Mouse (Mus musculus): ENCODE measurements at regions not wholly inside any gene's neighbourhood (a gene's known extent, or its start where the extent isn't known, plus 50 kb on each side); places are given as distances from the start of the nearest gene placed in this dataset.

DNA sequence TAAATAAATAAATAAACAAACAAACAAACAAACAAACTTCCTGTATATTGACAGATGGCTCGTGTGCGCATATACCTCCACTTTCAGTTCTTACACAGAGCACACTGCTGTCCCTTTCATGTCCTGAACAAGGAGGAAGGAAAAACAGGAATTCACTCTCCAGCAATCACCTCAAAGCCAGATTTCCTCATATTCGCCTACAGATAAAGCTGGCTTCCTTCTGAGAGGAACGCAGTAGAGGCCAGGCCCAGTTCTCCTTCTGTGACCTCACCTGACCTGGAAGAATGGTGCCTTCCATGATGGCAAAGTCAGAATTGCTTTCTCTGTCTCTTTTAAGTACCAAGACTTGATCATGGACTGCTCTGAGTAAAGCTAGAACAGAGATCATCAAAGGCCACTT is 98.1 kb upstream of the Myo10 start:
- intact Hi-C loops (cut with DNase I) = loop anchor here (2.0 kb wide), 1 partner anchor 57 kb away; no protein-coding TSS in a partner anchor
- DNase-seq = no peak

DNA sequence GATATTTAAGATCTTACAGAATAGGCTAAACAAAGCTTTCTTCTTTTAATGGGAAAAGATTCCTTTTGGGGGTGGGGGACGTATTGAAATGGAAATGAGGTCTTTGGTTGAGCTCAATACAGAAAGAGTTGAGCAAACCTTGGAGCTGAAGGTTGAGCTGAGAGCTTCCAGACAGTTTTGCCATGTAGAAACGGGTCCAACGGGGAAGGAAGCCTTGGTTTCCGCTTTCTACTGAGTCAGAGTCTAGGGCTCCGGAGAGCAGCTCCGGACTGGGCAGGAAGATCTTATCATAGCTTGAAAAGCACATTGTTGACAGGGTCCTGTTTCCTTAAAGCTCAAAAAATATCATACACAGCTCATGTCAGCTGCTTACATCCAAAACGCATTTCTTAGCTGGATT is 97.0 kb upstream of the Myo10 start:
- intact Hi-C loops (cut with DNase I) = loop anchor here (2.0 kb wide), 1 partner anchor 55 kb away; no protein-coding TSS in a partner anchor
- DNase-seq = peak in 1 of 2 experiments; percentile 16

GRCm38 (mm10) chr15:25536451-25537334 is 85.6 kb upstream of the Myo10 start:
- peak; percentile 6 to 16 for DNase-seq
- intact Hi-C loops (cut with DNase I) = loop anchor here (5.0 kb wide), 2 partner anchors 86 to 89 kb away; partner anchors contain the start of gene Myo10

DNA sequence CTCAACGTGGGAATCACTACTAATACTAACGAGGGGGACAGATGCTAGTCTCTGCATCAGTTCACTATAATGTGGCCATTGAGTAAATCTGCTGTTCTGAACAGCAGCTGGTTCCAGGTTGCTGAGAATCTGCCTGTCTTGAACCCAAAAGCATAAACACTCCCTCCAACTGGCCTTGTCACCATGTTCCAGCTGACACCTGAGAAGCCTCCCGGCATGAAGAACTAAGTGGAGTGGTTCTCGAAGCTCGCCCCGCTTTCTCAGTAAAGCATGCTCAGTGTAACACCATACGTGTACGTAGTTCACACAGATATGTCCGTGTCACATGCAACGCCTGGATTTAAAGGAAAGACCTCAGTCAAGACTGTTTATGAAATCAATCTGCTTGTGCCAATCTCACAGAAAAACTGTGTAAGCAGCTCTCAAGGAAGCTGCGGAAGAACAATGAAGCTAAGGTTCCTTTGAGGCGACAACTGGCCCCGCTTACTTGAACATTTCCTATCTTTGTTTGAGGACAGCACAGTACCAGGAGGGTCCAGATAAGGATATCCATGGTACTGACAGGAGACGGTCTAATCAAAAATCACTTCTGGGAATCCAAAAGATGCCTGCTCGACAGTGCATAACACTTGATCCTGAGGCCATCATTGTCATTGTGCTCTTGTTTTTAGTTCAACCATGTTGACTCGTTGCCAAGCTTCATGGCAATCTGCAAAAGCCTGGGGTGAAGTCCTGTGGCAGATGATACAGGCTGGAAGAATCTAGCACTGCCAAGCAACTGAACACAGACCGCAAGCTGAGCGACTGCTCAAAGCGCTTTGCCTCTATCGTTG is 82.8 kb upstream of the Myo10 start:
- intact Hi-C loops (cut with DNase I) = loop anchor here (5.0 kb wide), 2 partner anchors 83 to 92 kb away; partner anchors contain the start of gene Myo10
- DNase-seq = peak in 1 of 2 experiments; percentile 7

GRCm38 (mm10) chr15:25542382-25542781 is 79.9 kb upstream of the Myo10 start:
- intact Hi-C loops (cut with DNase I) = no loop called here
- DNase-seq = no peak

DNA sequence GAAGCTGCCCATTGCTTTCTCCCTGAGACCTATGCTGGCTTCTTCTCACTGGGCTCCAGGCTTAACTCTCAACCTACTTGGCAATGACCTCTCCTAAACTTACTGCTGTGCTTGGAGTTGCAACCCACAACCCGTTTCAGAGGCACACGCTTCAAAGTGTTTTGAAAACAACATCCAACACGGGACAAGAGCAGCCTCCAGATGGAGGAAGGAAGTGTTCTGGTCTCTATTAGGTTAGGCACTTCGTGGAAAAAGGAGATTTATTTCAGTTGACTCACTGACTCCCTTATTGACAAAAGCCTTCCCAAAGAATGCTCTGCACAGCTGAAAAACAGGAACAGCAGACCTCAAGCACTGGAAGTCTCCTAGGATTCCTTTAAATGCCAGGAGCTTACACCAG is 76.1 kb upstream of the Myo10 start:
- intact Hi-C loops (cut with DNase I) = no loop called here
- DNase-seq = no peak

DNA sequence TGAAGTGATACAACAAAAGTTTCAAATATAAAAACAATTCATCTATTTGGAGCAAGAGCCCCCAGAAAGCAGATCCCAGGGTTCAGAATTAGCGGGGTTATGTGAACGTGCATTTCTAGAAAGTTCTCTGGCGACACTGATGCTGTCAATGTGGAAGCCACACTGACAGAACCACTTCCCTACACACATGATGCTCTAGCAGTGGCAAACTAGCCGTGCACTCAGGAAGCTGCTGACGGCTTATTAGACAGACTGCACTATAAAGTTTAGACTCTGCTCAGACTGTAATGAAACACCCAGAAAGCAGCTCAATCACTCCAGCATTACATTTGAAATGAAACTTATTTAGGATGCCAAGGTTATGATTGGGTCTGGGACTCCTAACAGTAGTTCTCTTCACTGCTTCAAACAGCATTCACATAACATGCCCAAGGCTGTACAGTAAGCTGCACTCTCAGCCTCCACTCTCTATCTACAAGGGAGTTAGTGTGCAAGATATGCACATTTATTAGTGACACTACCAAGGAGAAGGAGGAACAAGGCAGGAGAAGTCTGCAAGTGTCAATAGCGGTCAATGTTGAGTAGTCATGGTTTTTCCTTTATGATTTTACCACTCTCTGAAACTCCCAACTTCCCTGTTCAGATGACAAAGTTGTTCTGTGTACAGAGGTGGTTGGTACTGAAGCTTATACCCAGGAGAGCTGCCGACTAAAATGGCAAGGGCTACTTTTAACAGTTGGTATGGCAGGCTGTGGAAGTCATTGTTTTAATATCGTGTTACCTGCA is 71.9 kb upstream of the Myo10 start:
- intact Hi-C loops (cut with DNase I) = no loop called here
- no peak for DNase-seq

GRCm38 (mm10) chr15:25554945-25555344 is 67.4 kb upstream of the Myo10 start:
- no peak for DNase-seq

GRCm38 (mm10) chr15:25555852-25556251 is 66.5 kb upstream of the Myo10 start:
- DNase-seq = no peak
- intact Hi-C loops (cut with DNase I) = no loop called here

More at GRCm38 (mm10) chr15:25554945-25555344, 67.4 kb upstream of the Myo10 start:
- intact Hi-C loops (cut with DNase I) = no loop called here

GRCm38 (mm10) chr15:25557566-25557965 is 64.8 kb upstream of the Myo10 start:
- DNase-seq = no peak
- intact Hi-C loops (cut with DNase I) = no loop called here

DNA sequence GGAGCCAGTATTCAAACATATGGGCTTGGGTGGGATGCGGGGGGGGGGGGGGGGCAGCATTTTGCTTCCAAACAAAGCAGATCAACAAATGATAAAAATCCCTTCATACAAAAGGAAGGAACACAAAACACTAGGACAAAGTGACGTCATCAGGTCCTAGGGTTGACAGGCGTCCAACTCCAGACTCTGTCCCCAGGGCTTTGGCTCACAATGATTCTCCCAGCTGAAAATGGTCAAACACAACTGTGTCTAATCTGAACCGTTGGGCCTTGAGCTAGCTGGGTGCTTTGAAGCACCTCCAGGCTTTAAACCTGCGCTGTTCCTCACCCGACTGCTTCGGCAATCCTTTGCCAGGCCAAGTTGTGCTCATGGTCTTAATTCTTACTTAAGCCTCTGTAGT is 64.1 kb upstream of the Myo10 start:
- intact Hi-C loops (cut with DNase I) = no loop called here
- DNase-seq = peak; percentile 30 to 33

GRCm38 (mm10) chr15:25563641-25564040 is 58.7 kb upstream of the Myo10 start:
- intact Hi-C loops (cut with DNase I) = no loop called here
- no peak for DNase-seq

DNA sequence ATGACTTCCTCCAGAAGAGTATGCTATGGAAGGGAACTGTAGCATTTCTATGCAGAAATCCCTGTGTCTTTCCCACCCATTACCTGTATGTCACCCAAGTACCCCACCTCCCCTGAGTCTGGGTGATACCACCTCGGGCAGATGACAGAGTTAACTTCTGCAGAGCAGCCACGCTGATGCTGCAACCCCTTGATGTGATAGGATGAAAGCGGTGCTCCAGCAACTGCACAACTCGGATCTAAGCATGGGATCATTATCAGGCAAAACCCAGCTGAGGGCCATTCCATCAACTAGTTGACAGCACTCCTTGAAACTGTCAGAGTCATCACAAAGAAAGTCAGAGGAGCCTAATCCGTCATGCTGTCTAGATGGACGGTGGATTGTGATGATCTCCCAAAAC is 49.8 kb upstream of the Myo10 start:
- intact Hi-C loops (cut with DNase I) = no loop called here

More for the DNA sequence above, 49.8 kb upstream of the Myo10 start:
- no peak for DNase-seq

Data from heart, postnatal 10 days (tissue).